Mouse (Mus musculus): ENCODE results near the gene Gm17581. TPM values are rescaled to one million over a fixed set of nuclear protein-coding genes. Genes with fewer than 3 reads are reported as not detected.
A peak's percentile ranks its signal among the peaks of the same experiment; 100 is the strongest.
"Not testable (repeated sequence)": the region's sequence is repeated elsewhere in the genome, so short reads cannot be mapped to it uniquely, and the experiment has no call there.

Gene Gm17581
- total RNA-seq, 4 experiments from 2014 or later: not detected

GRCm38 (mm10) chr2:155737803-155738202 is 2.1 kb upstream of the Gm17581 start:
- no peak for DNase-seq (ENCODE audit: low spot score in 2 of 2)

- DNase-seq (ENCODE audit: low spot score in 2 of 2): no peak
Observed at GRCm38 (mm10) chr2:155736936-155737335, 1.3 kb upstream of the Gm17581 start.

- DNase-seq (ENCODE audit: low spot score in 2 of 2): peak in 1 of 2 experiments; percentile 10
Observed at GRCm38 (mm10) chr2:155735080-155735479, 586 bp downstream of the Gm17581 start.

GRCm38 (mm10) chr2:155729158-155729645 is 6.5 kb downstream of the Gm17581 start, which contains the start of gene Edem2:
Gene Edem2, minus strand, starts transcription at chr2:155729475.
- DNase-seq (ENCODE audit: low spot score in 2 of 2): peak; percentile 79 to 86

DNA sequence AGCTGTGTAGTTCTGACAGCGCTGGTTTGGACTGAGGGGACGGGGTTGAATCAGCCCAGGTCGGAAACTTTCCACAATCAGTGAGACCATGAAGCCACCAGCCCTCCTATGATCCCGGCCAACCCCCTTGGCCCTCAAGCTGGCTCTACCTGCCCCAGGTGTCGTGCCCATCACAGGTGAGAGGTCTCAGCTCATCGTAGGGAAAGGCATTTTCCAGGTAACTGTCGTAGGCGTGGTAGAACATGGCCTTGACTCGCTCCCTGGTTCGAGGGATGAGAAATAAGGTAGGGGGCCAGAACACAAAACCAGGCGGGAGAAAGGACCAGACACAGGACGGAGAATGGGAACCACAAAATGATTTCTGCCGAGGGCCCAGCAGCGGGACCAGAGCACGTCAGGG is 6.9 kb downstream of the Gm17581 start:
- DNase-seq (ENCODE audit: low spot score in 2 of 2): no peak

- no peak for DNase-seq (ENCODE audit: low spot score in 2 of 2)
Observed at GRCm38 (mm10) chr2:155727764-155728395, 7.8 kb downstream of the Gm17581 start.

DNA sequence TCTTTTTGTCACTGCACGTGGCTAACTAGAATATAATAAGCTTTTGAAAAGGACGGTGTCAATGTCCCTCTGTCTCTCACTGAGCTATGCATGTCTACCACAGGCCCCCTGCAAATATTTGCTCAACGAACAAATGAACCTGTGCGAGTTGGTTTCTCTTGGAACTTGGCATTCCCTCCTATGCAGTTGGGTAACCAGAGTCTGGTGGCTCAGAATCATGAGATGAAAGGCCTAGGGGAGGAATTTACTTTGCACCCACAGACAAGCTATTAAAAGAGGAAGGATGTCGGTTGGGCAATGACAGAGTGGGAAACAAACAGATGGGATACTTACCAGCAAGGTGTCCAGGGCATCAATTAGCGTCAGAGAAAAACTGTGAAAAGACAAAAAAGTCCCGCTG is 9.4 kb downstream of the Gm17581 start:
- DNase-seq (ENCODE audit: low spot score in 2 of 2): no peak

DNA sequence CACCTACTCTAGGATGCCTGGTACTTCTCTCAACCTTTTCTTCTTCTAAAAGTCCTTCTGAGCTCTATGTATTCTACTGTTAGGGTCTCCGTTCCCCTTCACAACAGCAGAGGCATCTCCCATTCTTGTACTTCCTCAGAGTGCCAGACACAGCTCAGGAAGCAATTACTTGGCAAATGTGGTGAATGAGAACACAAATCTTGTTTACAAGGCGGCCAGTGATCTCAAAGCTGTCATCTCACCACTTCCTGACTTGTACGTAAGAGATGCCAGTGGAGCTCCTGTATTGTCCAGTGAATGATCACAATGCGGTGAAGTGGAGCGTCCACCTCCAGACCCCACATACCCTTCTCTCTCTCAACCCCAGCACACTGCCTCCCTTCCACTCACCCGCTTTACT is 11.1 kb downstream of the Gm17581 start:
- no peak for DNase-seq (ENCODE audit: low spot score in 2 of 2)

GRCm38 (mm10) chr2:155724036-155724435 is 11.6 kb downstream of the Gm17581 start:
- no peak for DNase-seq (ENCODE audit: low spot score in 2 of 2)

- DNase-seq (ENCODE audit: low spot score in 2 of 2): no peak
Observed at GRCm38 (mm10) chr2:155720585-155720984, 15.1 kb downstream of the Gm17581 start.

DNA sequence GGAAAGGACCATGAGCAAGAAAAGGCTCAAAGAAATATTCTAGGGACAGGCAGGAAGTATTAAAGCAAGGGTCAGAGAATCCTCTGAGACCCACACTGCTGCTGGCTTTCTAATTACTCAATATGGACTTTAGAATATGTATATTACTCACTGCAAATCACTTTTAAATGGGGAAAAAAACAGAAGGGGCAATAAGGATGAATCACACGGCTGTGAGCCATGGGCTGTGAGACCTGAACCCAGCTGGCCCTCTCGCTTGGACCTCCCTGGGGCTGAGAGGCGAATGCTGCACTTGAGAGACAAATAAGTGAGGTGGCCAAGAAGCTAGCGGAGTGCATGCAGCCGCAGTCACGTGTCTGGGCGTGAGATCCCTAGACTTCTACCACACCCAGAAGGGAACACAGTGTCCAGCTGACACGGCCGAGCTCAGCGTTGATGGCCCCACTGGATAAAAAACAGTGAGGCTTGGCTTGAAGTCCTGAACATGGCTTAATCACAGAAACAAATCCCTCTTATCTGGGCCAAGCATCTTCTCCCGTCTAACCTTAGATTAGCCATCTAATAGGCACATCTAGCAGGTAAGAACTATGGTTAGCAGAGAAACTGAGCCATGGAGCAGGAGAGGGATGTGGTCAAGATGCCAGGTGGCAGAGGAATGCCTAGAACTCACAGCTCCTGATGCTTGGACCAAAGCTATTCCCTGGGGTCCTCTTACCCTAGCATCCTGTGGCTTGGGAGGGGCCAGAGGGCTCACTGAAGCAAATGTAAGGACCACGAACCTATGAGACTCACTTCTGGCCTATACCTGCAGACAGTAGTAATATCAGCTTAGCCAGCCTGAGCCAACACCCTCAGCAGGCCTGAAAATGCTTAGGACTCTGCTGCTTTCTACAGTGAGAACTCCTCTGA is 18.3 kb downstream of the Gm17581 start:
- peak; percentile 76 to 81 for DNase-seq (ENCODE audit: low spot score in 2 of 2)

DNA sequence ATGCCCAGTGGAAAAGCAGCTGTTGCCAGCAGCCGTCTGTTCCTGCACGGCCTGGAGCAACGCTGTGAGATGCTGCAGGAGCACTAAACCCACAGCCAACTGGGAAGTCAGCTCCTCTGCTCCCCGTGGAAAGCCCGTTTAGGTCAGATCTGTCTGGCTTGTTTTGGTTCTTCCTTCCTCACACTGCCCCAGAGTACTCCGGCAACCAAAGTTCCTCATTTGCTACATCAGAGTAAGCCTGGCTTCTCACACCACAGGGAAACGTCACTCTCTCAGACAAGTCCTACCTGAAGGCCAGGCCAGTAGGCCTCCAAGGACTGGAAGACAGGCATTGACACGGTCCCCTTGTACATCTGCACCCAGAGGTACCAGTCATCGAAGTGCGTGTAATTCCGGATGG is 25.1 kb downstream of the Gm17581 start:
- no peak for DNase-seq (ENCODE audit: low spot score in 2 of 2)

DNA sequence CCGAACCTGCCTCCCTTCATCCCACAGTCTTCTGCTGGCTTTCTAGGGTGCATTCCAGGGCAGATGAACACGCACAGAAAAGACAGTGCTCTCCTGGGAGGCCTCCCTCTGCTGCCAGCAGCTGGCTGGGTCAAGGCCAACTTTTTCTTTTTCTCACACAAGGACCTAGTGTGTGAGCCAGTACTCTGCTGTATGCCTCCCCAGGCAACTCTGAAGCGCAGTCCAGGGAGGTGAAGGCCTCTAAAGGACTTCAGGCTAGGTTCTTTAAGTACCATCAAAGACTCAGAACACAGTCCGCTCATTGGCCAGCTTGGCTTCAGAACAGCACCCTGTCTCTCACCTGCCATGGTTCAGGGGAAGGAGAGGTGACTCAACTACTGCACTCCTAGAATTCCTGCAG is 28.4 kb downstream of the Gm17581 start:
- peak; percentile 60 to 69 for DNase-seq (ENCODE audit: low spot score in 2 of 2)

GRCm38 (mm10) chr2:155703630-155704029 is 32.0 kb downstream of the Gm17581 start:
- DNase-seq (ENCODE audit: low spot score in 2 of 2): peak in 1 of 2 experiments; percentile 25

GRCm38 (mm10) chr2:155701399-155701919 is 34.2 kb downstream of the Gm17581 start:
- no peak for DNase-seq (ENCODE audit: low spot score in 2 of 2)

GRCm38 (mm10) chr2:155698443-155698842 is 37.2 kb downstream of the Gm17581 start:
- not testable (repeated sequence) for DNase-seq (ENCODE audit: low spot score in 2 of 2)

DNA sequence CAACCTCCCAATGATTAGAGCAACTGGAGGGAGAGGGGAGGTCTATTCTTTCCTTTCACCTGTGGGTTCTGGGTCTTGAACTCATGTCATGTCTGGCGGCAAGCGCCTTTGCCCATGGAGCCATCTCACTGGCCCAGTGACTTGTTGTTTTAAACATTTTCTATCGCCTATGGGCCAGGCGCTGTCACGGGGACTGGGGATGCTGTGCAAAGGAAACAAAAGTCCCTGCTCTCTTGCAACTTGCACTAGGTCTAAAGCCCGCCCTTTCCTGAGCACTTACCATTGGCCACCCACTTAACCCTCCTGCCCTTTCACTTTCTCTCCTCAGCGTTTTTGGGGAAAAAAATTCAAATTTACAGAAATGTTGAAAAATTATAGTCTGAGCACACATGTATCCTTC is 38.8 kb downstream of the Gm17581 start:
- DNase-seq (ENCODE audit: low spot score in 2 of 2): no peak

DNA sequence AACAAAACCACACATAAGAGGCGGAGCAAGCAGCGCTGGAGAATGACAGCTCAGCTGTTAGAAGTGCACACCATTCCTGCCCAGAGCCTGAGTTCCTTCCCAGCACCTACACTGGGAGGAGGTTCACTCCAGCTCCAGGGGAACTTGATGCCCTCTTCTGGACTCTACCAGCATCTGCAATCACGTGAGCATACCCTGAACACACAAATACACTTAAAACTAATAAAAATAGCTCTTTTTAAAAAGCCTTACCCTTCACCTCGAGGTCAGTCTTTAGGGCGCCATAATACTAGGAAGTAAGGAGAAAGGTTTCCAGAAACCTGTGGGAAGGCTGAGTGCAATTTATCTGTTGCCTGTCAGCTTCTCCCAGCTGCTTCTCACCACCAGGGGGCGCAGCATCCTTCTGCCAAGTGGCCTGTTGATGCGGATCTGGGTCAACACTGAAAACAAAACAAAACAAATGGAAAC is 39.5 kb downstream of the Gm17581 start:
- DNase-seq (ENCODE audit: low spot score in 2 of 2): peak; percentile 81 to 87

GRCm38 (mm10) chr2:155695316-155695715 is 40.4 kb downstream of the Gm17581 start:
- no peak for DNase-seq (ENCODE audit: low spot score in 2 of 2)

GRCm38 (mm10) chr2:155694564-155694963 is 41.1 kb downstream of the Gm17581 start:
- DNase-seq (ENCODE audit: low spot score in 2 of 2): no peak

GRCm38 (mm10) chr2:155693136-155693535 is 42.5 kb downstream of the Gm17581 start:
- DNase-seq (ENCODE audit: low spot score in 2 of 2): no peak

All from gastrocnemius, adult 8-10 months (tissue).